Mouse (Mus musculus) CH12.LX (cell line): ENCODE results near the gene Gdf1.

Experiments used
- BHLHE40 ChIP-seq: IDR thresholded peaks from 2 replicates; pipeline ENCODE4 v1.6.1; 2011; ENCODE audit warnings: mild to moderate bottlenecking, low read depth, low read length, improper control_type of control experiment
- CHD1 ChIP-seq: IDR thresholded peaks from 2 replicates; pipeline ENCODE4 v1.6.1; 2012; ENCODE audit warnings: low read depth, low read length, improper control_type of control experiment, inconsistent platforms
- CTCF ChIP-seq, 2 experiments: IDR thresholded peaks in 1 of 2; conservative IDR thresholded peaks in 1 of 2; 2 replicates each; pipeline ENCODE4 v1.5.1; 2011 to 2012; ENCODE audit warnings: low read depth in 2 of 2, low read length in 2 of 2, improper control_type of control experiment in 1 of 2, inconsistent platforms in 1 of 2, mild to moderate bottlenecking in 1 of 2, moderate library complexity in 1 of 2
- ELF1 ChIP-seq: IDR thresholded peaks from 2 replicates; pipeline ENCODE4 v1.6.1; 2014; ENCODE audit warnings: low read depth, mild to moderate bottlenecking, inconsistent platforms, low read length, improper control_type of control experiment
- HCFC1 ChIP-seq: IDR thresholded peaks from 2 replicates; pipeline ENCODE4 v1.6.1; 2012; ENCODE audit warnings: low read depth, mild to moderate bottlenecking, inconsistent platforms, low read length, improper control_type of control experiment
- KAT2A ChIP-seq: IDR thresholded peaks from 2 replicates; pipeline ENCODE4 v1.6.1; 2012; ENCODE audit warnings: low read length, improper control_type of control experiment, inconsistent platforms; ENCODE audit not compliant: insufficient replicate concordance
- POLR2A ChIP-seq: IDR thresholded peaks from 2 replicates; pipeline ENCODE4 v1.6.1; 2011; ENCODE audit warnings: low read depth, mild to moderate bottlenecking, improper control_type of control experiment, low read length
- TCF12 ChIP-seq: IDR thresholded peaks from 2 replicates; pipeline ENCODE4 v1.6.1; 2014; ENCODE audit warnings: low read depth, mild to moderate bottlenecking, inconsistent platforms, low read length, improper control_type of control experiment
- ZKSCAN1 ChIP-seq: IDR thresholded peaks from 2 replicates; pipeline ENCODE4 v1.6.1; 2012; ENCODE audit warnings: low read depth, inconsistent platforms, low read length, improper control_type of control experiment, borderline replicate concordance
- ZMIZ1 ChIP-seq: IDR thresholded peaks from 2 replicates; pipeline ENCODE4 v1.6.1; 2012; ENCODE audit warnings: low read depth, mild to moderate bottlenecking, inconsistent platforms, low read length, improper control_type of control experiment

GRCm38 (mm10) chr8:70315624-70316510, 13.8 kb upstream of the Gdf1 start, which contains the start of gene Cers1:
- TF ChIP-seq HCFC1 (no peak), CTCF (conservative IDR thresholded peaks at IDR 0.05 in 1 of 2, IDR thresholded peaks at IDR 0.05 in 1 of 2; ENCODE audit: low read depth in 2 of 2, low read length in 2 of 2) (no peak), ZKSCAN1 (no peak), CHD1 (no peak), KAT2A (no peak), ZMIZ1 (no peak), POLR2A (no peak), TCF12 (no peak), BHLHE40 (no peak), ELF1 (no peak)
